Mouse (Mus musculus) A20 (cell line): Measurements from ENCODE around the gene Vmn2r42.
"Not testable (repeated sequence)": the region's sequence is repeated elsewhere in the genome, so short reads cannot be mapped to it uniquely, and the experiment has no call there.

Experiments used
- DNase-seq: peaks from one replicate; pipeline ENCODE4 v3.0.0-alpha.2; 2011; ENCODE audit warnings: low read depth, low spot score

Gene Vmn2r42

GRCm38 (mm10) chr7:8200220-8200619 is at the start of gene Vmn2r42:
Gene Vmn2r42, minus strand, starts transcription at chr7:8200320.
- not testable (repeated sequence) for DNase-seq

- not testable (repeated sequence) for DNase-seq
These were observed 38.6 kb downstream of the Vmn2r42 start, which contains the start of gene Vmn2r41 for GRCm38 (mm10) chr7:8161554-8161953. Gene Vmn2r41, minus strand, starts transcription at chr7:8161654.
